Mouse (Mus musculus): ENCODE data around the gene Plin5. TPM values are rescaled to one million over a fixed set of nuclear protein-coding genes. Genes with fewer than 3 reads are reported as not detected.
A peak's percentile ranks its signal among the peaks of the same experiment; 100 is the strongest.

Plin5 gene
- polyA plus RNA-seq, 1 experiment from 2014 or later = 1.6 TPM

GRCm38 (mm10) chr17:56148790-56149618 is 31.6 kb upstream of the Plin5 start:
- H3K9me3 ChIP-seq (replicated peaks; ENCODE audit: control insufficient read depth, low read length) = no peaks in the 10 kb centered on the region
- H3K4me3 ChIP-seq (ENCODE audit: low read length) = peak overlapping the region; percentile 8
- peaks cover 6% of the 10 kb centered on the region; the same call in 1 of the 2 replicates for H3K4me1 ChIP-seq (ENCODE audit: control insufficient read depth, insufficient read depth, low read length)
- peak overlapping the region; percentile 39; the same call in 1 of the 2 replicates for H3K9ac ChIP-seq (ENCODE audit: low read length)
- H3K36me3 ChIP-seq (ENCODE audit: control insufficient read depth, insufficient read depth) = no peaks in the 10 kb centered on the region
- peak overlapping the region; percentile 42 for H3K4me2 ChIP-seq (ENCODE audit: low read depth, low read length)
- 3% methylated on average over 30 of the region's 30 CpGs for WGBS
- peaks cover 74% of the 10 kb centered on the region for H3K27me3 ChIP-seq (ENCODE audit: control insufficient read depth, insufficient read depth, low read length)
- no peak overlapping the region for H3K27ac ChIP-seq (ENCODE audit: low read length)
- no peak for ATAC-seq (replicated peaks; ENCODE audit: extremely low read depth, insufficient read depth, low FRiP score)

- no peak overlapping the region for H3K27ac ChIP-seq (ENCODE audit: low read length)
- 21% methylated on average over 9 of the region's 9 CpGs for WGBS
- H3K27me3 ChIP-seq (ENCODE audit: control insufficient read depth, insufficient read depth, low read length) = peaks cover 74% of the 10 kb centered on the region
- H3K4me3 ChIP-seq (ENCODE audit: low read length) = no peak overlapping the region; the same call in 1 of the 2 replicates
- H3K9ac ChIP-seq (ENCODE audit: low read length) = no peak overlapping the region
- H3K4me1 ChIP-seq (ENCODE audit: control insufficient read depth, insufficient read depth, low read length) = 0 out of 2 replicates have a peak, but pooled peaks cover 3% of the 10 kb centered on the region
- H3K9me3 ChIP-seq (replicated peaks; ENCODE audit: control insufficient read depth, low read length) = no peaks in the 10 kb centered on the region
- ATAC-seq (replicated peaks; ENCODE audit: extremely low read depth, insufficient read depth, low FRiP score) = no peak
- peak overlapping the region; percentile 42; the same call in 1 of the 2 replicates for H3K4me2 ChIP-seq (ENCODE audit: low read depth, low read length)
- H3K36me3 ChIP-seq (ENCODE audit: control insufficient read depth, insufficient read depth) = no peaks in the 10 kb centered on the region
Measured at GRCm38 (mm10) chr17:56148280-56148679, 30.9 kb upstream of the Plin5 start.

- no peaks in the 10 kb centered on the region for H3K36me3 ChIP-seq (ENCODE audit: control insufficient read depth, insufficient read depth)
- H3K27me3 ChIP-seq (ENCODE audit: control insufficient read depth, insufficient read depth, low read length) = peaks cover 79% of the 10 kb centered on the region
- no peak overlapping the region for H3K9ac ChIP-seq (ENCODE audit: low read length)
- 45% methylated on average over 12 of the region's 12 CpGs for WGBS
- no peak for ATAC-seq (replicated peaks; ENCODE audit: extremely low read depth, insufficient read depth, low FRiP score)
- H3K4me2 ChIP-seq (ENCODE audit: low read depth, low read length) = no peak overlapping the region
- 0 out of 2 replicates have a peak, but pooled peaks cover 3% of the 10 kb centered on the region for H3K4me1 ChIP-seq (ENCODE audit: control insufficient read depth, insufficient read depth, low read length)
- no peak overlapping the region for H3K4me3 ChIP-seq (ENCODE audit: low read length)
- no peak overlapping the region for H3K27ac ChIP-seq (ENCODE audit: low read length)
- H3K9me3 ChIP-seq (replicated peaks; ENCODE audit: control insufficient read depth, low read length) = no peaks in the 10 kb centered on the region
Measured at GRCm38 (mm10) chr17:56147420-56147819, 30.0 kb upstream of the Plin5 start.

GRCm38 (mm10) chr17:56146131-56146530 is 28.7 kb upstream of the Plin5 start:
- Histone ChIP-seq H3K27ac (ENCODE audit: low read length) (no peak overlapping the region), H3K36me3 (ENCODE audit: control insufficient read depth, insufficient read depth) (no peaks in the 10 kb centered on the region), H3K4me1 (ENCODE audit: control insufficient read depth, insufficient read depth, low read length) (peaks cover 3% of the 10 kb centered on the region; the same call in 1 of the 2 replicates), H3K4me3 (ENCODE audit: low read length) (no peak overlapping the region), H3K9me3 (replicated peaks; ENCODE audit: control insufficient read depth, low read length) (no peaks in the 10 kb centered on the region), H3K9ac (ENCODE audit: low read length) (no peak overlapping the region), H3K27me3 (ENCODE audit: control insufficient read depth, insufficient read depth, low read length) (peaks cover 84% of the 10 kb centered on the region), H3K4me2 (ENCODE audit: low read depth, low read length) (no peak overlapping the region)
- WGBS = 15% methylated on average over 9 of the region's 9 CpGs
- ATAC-seq (replicated peaks; ENCODE audit: extremely low read depth, insufficient read depth, low FRiP score) = no peak

GRCm38 (mm10) chr17:56144546-56144945 is 27.1 kb upstream of the Plin5 start:
- ATAC-seq (replicated peaks; ENCODE audit: extremely low read depth, insufficient read depth, low FRiP score) = no peak
- WGBS = 67% methylated on average over 9 of the region's 9 CpGs

GRCm38 (mm10) chr17:56141702-56142605 is 24.6 kb upstream of the Plin5 start:
- Histone ChIP-seq H3K27me3 (ENCODE audit: control insufficient read depth, insufficient read depth, low read length) (peaks cover 79% of the 10 kb centered on the region), H3K4me3 (ENCODE audit: low read length) (peak overlapping the region; percentile 47), H3K36me3 (ENCODE audit: control insufficient read depth, insufficient read depth) (no peaks in the 10 kb centered on the region), H3K4me2 (ENCODE audit: low read depth, low read length) (peak overlapping the region; percentile 66), H3K4me1 (ENCODE audit: control insufficient read depth, insufficient read depth, low read length) (peaks cover 3% of the 10 kb centered on the region), H3K27ac (ENCODE audit: low read length) (no peak overlapping the region), H3K9me3 (replicated peaks; ENCODE audit: control insufficient read depth, low read length) (no peaks in the 10 kb centered on the region), H3K9ac (ENCODE audit: low read length) (peak overlapping the region; percentile 58)
- no peak for ATAC-seq (replicated peaks; ENCODE audit: extremely low read depth, insufficient read depth, low FRiP score)
- under 1% methylated on average over 47 of the region's 47 CpGs for WGBS

More at GRCm38 (mm10) chr17:56144546-56144945, 27.1 kb upstream of the Plin5 start:
- Histone ChIP-seq H3K4me1 (ENCODE audit: control insufficient read depth, insufficient read depth, low read length) (peaks cover 4% of the 10 kb centered on the region), H3K4me2 (ENCODE audit: low read depth, low read length) (no peak overlapping the region), H3K27me3 (ENCODE audit: control insufficient read depth, insufficient read depth, low read length) (peaks cover 88% of the 10 kb centered on the region), H3K4me3 (ENCODE audit: low read length) (no peak overlapping the region), H3K9me3 (replicated peaks; ENCODE audit: control insufficient read depth, low read length) (no peaks in the 10 kb centered on the region), H3K9ac (ENCODE audit: low read length) (no peak overlapping the region), H3K36me3 (ENCODE audit: control insufficient read depth, insufficient read depth) (no peaks in the 10 kb centered on the region), H3K27ac (ENCODE audit: low read length) (no peak overlapping the region)

- Histone ChIP-seq H3K36me3 (ENCODE audit: control insufficient read depth, insufficient read depth) (no peaks in the 10 kb centered on the region), H3K9me3 (replicated peaks; ENCODE audit: control insufficient read depth, low read length) (no peaks in the 10 kb centered on the region), H3K4me2 (ENCODE audit: low read depth, low read length) (peak within 1 kb of the TSS; percentile 98), H3K9ac (ENCODE audit: low read length) (peak within 1 kb of the TSS; percentile 61), H3K27me3 (ENCODE audit: control insufficient read depth, insufficient read depth, low read length) (peaks cover 66% of the 10 kb centered on the region), H3K4me1 (ENCODE audit: control insufficient read depth, insufficient read depth, low read length) (peaks cover 3% of the 10 kb centered on the region), H3K27ac (ENCODE audit: low read length) (no peak within 1 kb of the TSS), H3K4me3 (ENCODE audit: low read length) (peak within 1 kb of the TSS; percentile 70)
- 1% methylated on average over 78 of the region's 79 CpGs for WGBS
- peak; percentile 30; the same call in 1 of the 2 replicates for ATAC-seq (replicated peaks; ENCODE audit: extremely low read depth, insufficient read depth, low FRiP score)
Measured at GRCm38 (mm10) chr17:56139858-56140595, 22.6 kb upstream of the Plin5 start, which contains the start of gene Sema6b. TSS of gene Sema6b (minus strand) at chr17:56140343.

- no peak overlapping the region for H3K27ac ChIP-seq (ENCODE audit: low read length)
- H3K9ac ChIP-seq (ENCODE audit: low read length) = peak overlapping the region; percentile 40; the same call in 1 of the 2 replicates
- H3K27me3 ChIP-seq (ENCODE audit: control insufficient read depth, insufficient read depth, low read length) = peaks cover 60% of the 10 kb centered on the region
- no peaks in the 10 kb centered on the region for H3K9me3 ChIP-seq (replicated peaks; ENCODE audit: control insufficient read depth, low read length)
- no peaks in the 10 kb centered on the region for H3K36me3 ChIP-seq (ENCODE audit: control insufficient read depth, insufficient read depth)
- H3K4me2 ChIP-seq (ENCODE audit: low read depth, low read length) = peak overlapping the region; percentile 98
- no peak for ATAC-seq (replicated peaks; ENCODE audit: extremely low read depth, insufficient read depth, low FRiP score)
- H3K4me3 ChIP-seq (ENCODE audit: low read length) = peak overlapping the region; percentile 70
- H3K4me1 ChIP-seq (ENCODE audit: control insufficient read depth, insufficient read depth, low read length) = peaks cover 9% of the 10 kb centered on the region
- 17% methylated on average over 15 of the region's 21 CpGs for WGBS
Measured at GRCm38 (mm10) chr17:56139355-56139754, 22.0 kb upstream of the Plin5 start.

Data from heart, embryonic 16.5 days (tissue).